Mouse (Mus musculus) embryonic stem cell, embryonic (primary cell): ENCODE data around the gene Mrpl18.
"Not testable (repeated sequence)": the region's sequence is repeated elsewhere in the genome, so short reads cannot be mapped to it uniquely, and the experiment has no call there.

Source experiments
- CTCF ChIA-PET, 4 experiments: fragments of 300-600 bp in 2 of 4; fragments of 350-600 bp in 2 of 4; sonication (Branson Sonifier 250); formaldehyde crosslinking; loops; one replicate each; lab custom pipeline; 2022; ENCODE audit warnings: inconsistent platforms in 2 of 4; lab: Charles Lee
- POLR2A ChIA-PET, 4 experiments: fragments of 300-600 bp in 2 of 4; fragments of 350-600 bp in 2 of 4; sonication (Branson Sonifier 250); formaldehyde crosslinking; loops; one replicate each; lab custom pipeline; 2022; ENCODE audit warnings: antibody characterized with exemption in 4 of 4, inconsistent platforms in 1 of 4; lab: Charles Lee

The Mrpl18 gene

GRCm38 (mm10) chr17:12925703-12926180, 9.6 kb upstream of the Mrpl18 start:
- POLR2A ChIA-PET, result interaction anchor here (0.7 to 3.1 kb wide), 25 partner anchors 9 to 939 kb away, joined by 3 to 42 read pairs (median 4); partner anchors contain the start of genes Mrpl18 (in 4 of the 4), Acat2 (in 3 of the 4), Tcp1 (in 3 of the 4) and Pnldc1 (in 1 of the 4)
- CTCF ChIA-PET, result interaction anchor here in 1 of 4 experiments (1.2 kb wide), 1 partner anchor 16 kb away, joined by 3 read pairs; no protein-coding TSS in a partner anchor

- POLR2A ChIA-PET, result interaction anchor here (1.0 to 3.1 kb wide), 18 partner anchors 9 to 82 kb away, joined by 3 to 42 read pairs (median 5); partner anchors contain the start of genes Mrpl18 (in 4 of the 4), Acat2 (in 3 of the 4), Tcp1 (in 3 of the 4) and Pnldc1 (in 1 of the 4)
- CTCF ChIA-PET, result interaction anchor here in 1 of 4 experiments (1.2 kb wide), 1 partner anchor 16 kb away, joined by 3 read pairs; no protein-coding TSS in a partner anchor
Measured at GRCm38 (mm10) chr17:12925001-12925400, 8.9 kb upstream of the Mrpl18 start.

DNA sequence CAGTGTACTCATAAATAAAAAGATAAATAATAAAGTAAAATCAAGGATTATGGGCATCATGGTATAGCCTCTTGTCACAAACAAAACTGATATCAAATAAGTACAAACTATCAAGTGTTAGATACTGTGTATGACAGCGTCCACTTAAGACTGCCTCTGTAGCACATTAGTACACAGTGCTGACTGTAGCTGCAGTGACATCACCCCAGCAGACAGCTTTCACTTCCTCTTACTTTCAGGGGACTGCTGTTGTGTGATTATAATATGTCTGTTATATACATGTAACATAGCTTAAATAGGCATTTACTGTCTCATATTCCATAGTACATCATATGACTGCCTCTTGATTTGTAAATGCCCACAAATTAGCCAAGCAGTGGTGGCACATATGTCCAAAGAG, 4.9 kb upstream of the Mrpl18 start:
- ChIA-PET POLR2A (interaction anchor here in 1 of 4 experiments (0.8 to 9.2 kb wide), 5 partner anchors 10 to 86 kb away, joined by 3 to 92 read pairs (median 3); no protein-coding TSS in a partner anchor), CTCF (no interaction called here)

DNA sequence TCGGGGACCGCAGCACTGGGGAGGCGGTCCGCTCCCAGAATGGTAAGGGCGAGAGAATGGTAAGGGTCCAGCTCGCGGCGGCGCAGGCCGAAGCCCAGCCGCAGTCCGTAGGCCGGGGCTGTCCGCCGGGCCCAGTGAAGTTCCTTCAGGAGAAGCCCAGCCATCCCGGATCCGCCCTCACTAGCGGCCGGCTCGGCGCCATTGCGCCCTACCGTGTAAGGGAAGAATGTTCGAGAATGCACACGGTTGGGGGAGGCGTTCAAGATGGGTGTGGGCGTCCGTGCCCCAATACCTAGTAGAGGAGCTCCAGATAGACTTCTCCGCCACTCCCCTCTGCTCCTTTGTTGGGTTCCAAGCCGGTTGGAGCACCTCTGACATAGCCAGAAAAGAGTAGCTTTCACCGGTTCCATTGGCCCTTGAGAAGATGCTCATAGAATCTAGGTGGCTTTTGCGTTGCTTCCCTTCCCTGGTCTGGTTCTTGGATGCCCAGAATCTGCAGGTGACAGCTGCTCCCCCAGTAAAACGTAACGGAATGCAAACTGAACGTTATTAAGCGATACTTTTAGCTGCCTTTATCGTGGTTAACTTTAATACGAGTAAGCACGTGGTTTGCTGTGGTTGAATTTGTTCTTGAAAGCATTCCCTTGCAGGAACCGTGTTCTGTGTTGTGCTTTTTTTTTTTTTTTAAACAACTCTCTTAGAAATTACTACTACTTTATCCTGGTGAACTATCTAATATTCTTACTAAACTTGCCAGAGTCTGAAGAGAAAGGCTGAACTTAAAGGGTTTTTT, 639 bp upstream of the Mrpl18 start:
- POLR2A ChIA-PET, result interaction anchor here (0.5 to 9.2 kb wide), 81 partner anchors 7 to 1257 kb away, joined by 3 to 92 read pairs (median 6); partner anchors contain the start of genes Acat2 (in 3 of the 4), Sod2 (in 3 of the 4), Acat3 (in 1 of the 4) and Pnldc1 (in 1 of the 4)
- CTCF ChIA-PET, result interaction anchor here in 3 of 4 experiments (0.5 to 2.0 kb wide), 12 partner anchors 20 to 766 kb away, joined by 3 to 10 read pairs (median 4); partner anchors contain the start of gene Acat2 (in 1 of the 3)

DNA sequence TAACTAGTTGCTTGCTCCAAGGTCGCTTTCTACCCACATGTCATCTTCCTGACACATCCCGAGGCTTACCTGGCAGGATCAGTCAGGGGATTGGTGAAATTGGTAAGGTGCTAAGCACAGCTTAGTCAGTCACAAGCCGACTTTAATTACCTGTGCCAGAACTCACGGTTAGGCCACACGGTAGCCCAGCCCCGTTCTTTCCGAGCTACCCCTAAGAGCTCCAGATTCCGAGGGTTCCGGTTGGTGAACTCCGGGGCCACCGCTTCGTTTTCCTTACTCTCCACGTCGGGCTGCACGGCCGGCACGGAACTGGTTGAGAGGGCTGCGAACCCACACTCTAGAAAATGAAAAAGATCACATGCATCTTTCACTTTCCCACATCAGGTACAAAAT, 661 bp downstream of the Mrpl18 start, which contains the start of gene Tcp1:
Tcp1 (plus strand) TSS at position 214 of the 393 bp plus-strand sequence.
- ChIA-PET CTCF (interaction anchor here in 3 of 4 experiments (0.9 to 2.0 kb wide), 7 partner anchors 23 to 94 kb away, joined by 3 to 8 read pairs (median 4); partner anchors contain the start of gene Acat2 (in 1 of the 3)), POLR2A (interaction anchor here (0.5 to 9.2 kb wide), 59 partner anchors 8 to 768 kb away, joined by 3 to 92 read pairs (median 7); partner anchors contain the start of genes Acat2 (in 3 of the 4), Sod2 (in 2 of the 4) and Acat3 (in 1 of the 4))

GRCm38 (mm10) chr17:12910391-12910790, 5.8 kb downstream of the Mrpl18 start:
- POLR2A ChIA-PET, result interaction anchor here (0.7 to 3.4 kb wide), 28 partner anchors 8 to 97 kb away, joined by 3 to 23 read pairs (median 4); partner anchors contain the start of genes Acat2 (in 4 of the 4) and Sod2 (in 1 of the 4)
- CTCF ChIA-PET, result interaction anchor here in 2 of 4 experiments (1.4 to 1.5 kb wide), 2 partner anchors 30 kb away, joined by 6 to 7 read pairs; no protein-coding TSS in a partner anchor

DNA sequence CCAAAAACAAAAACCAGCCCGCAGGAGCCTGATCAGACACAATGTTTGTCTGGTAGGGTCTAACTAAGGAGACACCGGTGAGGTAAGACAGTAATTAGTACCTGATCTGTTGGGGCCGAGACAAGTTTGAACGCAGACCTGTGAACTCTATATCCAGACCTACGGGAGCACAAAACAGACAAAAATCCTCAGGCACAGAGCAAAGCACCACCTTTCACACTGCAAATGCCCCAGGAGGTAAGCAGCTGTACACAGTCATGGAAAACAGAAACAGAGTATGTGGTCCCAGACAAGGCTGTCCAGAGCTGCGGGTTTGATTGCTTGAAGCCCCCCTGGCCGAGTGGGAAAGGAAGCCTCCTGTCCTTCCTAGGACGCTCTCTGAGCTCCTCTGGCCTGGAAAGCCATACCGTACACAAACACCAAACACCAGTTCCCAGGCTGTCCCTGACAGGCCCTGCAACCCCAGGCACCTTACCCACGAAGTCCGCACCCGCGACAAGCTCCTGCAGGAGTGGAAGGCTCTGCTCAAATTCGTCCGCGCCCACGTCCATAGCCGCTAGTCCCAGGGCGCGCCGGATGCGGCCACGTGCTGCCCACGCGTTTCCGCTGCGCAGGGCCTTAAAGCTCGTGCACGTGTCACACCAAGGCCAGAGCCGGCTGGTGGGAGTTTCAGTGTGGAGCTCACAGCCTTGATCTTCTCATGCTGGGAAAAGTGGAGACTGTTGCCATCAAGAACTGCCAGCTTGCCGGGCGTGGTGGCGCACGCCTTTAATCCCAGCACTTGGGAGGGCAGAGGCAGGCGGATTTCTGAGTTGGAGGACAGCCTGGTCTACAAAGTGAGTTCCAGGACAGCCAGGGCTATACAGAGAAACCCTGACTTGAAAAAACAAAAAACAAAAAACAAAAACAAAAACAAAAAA, 6.5 kb downstream of the Mrpl18 start, which contains the start of gene Pnldc1:
Pnldc1 (minus strand) TSS at position 870 of the 920 bp plus-strand sequence.
- POLR2A ChIA-PET, result interaction anchor here (0.7 to 3.4 kb wide), 32 partner anchors 9 to 148 kb away, joined by 3 to 23 read pairs (median 4); partner anchors contain the start of genes Acat2 (in 4 of the 4) and Sod2 (in 1 of the 4)
- CTCF ChIA-PET, result interaction anchor here in 2 of 4 experiments (0.8 to 1.5 kb wide), 3 partner anchors 16 to 30 kb away, joined by 3 to 7 read pairs (median 6); no protein-coding TSS in a partner anchor

GRCm38 (mm10) chr17:12906436-12906835, 9.7 kb downstream of the Mrpl18 start:
- CTCF ChIA-PET, result no interaction called here
- POLR2A ChIA-PET, result interaction anchor here in 3 of 4 experiments (0.7 to 6.7 kb wide), 4 partner anchors 10 to 54 kb away, joined by 3 to 46 read pairs (median 8); partner anchors contain the start of genes Mrpl18 (in 2 of the 3), Tcp1 (in 2 of the 3) and Acat2 (in 1 of the 3)

DNA sequence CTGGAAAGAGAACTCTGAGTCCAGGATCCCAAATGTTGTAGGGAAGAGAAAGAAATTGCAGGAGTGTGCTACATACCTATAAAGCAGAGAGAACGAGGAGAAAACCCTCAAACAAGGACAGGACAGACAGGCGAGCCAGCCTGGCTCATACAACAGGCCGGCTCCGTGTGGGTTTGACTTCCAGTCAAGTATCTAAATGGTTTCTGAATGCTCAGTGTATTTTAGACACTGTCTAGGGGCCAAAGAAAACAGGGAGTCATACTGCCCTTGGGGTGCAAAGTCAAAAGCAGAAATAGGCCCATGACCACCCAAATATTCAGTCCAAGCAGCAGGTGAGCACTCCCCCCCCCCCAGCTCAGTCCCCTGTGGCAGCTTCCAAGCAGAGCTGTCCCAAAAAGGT, 10.3 kb downstream of the Mrpl18 start:
- POLR2A ChIA-PET, result interaction anchor here in 3 of 4 experiments (0.7 to 6.7 kb wide), 4 partner anchors 10 to 29 kb away, joined by 3 to 46 read pairs (median 7); partner anchors contain the start of genes Mrpl18 (in 2 of the 3) and Tcp1 (in 2 of the 3)
- CTCF ChIA-PET, result no interaction called here

DNA sequence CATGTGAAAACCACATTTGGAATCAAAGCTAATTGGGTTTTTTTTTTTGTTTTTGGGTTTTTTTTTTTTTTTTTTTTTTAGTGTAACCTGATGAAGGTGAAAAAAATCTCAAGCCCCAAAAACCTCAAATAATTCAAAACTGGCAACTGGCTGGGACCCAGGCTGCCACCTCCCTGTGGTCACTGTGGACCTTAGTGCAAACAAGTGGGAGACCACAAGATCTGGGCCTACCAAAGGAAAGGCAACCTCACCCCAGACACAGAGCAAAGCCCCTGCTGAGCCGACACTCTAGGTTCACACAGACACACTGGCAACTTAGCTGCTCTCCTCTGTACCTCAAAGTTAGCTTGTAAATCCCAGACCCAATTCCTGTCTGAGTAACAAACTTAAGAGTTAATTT, 11.8 kb downstream of the Mrpl18 start:
- CTCF ChIA-PET, result no interaction called here
- POLR2A ChIA-PET, result interaction anchor here in 3 of 4 experiments (0.6 to 6.7 kb wide), 9 partner anchors 9 to 92 kb away, joined by 3 to 46 read pairs (median 4); partner anchors contain the start of genes Mrpl18 (in 3 of the 3) and Tcp1 (in 2 of the 3)

DNA sequence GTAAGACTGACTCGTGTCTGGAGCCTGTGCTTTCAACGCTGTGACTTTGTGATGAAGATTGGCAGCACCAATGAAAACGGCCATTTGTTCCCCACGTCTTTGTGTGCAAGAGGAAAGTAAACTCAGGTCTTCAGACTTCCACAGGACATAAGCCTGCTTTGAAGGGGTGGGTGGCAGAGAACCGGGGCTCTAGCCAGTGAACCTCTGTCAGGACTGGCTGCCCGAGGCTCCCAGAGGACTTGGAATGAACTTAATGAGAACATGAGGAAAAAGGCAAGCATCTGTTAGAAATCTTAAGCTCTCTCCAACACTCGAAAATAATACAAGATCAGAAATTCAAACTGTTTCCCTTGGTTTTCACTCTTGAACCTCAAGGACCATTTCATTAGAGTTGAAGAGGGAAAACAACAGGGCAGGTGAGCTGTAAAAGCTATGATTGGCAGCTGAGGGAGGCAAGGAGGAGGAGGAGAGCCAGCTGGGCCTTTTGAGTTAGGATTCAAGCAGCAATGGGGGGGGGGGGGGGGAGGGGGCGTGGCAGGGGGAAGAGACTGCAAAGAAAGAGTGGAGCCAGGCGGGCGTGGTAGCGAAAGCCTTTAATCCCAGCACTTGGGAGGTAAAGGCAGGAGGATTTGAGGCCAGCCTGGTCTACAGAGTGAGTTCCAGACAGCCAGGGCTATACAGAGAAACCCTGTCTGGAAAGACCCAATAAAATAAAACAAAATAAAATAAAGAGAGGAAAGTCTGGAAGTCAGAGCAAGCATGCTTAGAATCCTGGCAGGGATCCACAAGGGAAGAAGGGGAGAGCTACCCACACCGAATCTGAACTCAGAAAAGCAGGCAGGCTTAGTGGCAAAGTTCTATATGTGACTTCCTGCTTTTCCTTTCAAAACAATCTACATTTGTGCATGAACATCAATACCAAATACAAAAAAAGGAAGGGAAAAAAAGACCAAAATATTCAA, 12.5 kb downstream of the Mrpl18 start:
- POLR2A ChIA-PET, result interaction anchor here in 3 of 4 experiments (0.6 to 6.7 kb wide), 15 partner anchors 8 to 93 kb away, joined by 3 to 46 read pairs (median 4); partner anchors contain the start of genes Mrpl18 (in 3 of the 3), Tcp1 (in 2 of the 3) and Acat2 (in 1 of the 3)
- CTCF ChIA-PET, result interaction anchor here in 1 of 4 experiments (0.6 kb wide), 1 partner anchor 8 kb away, joined by 6 read pairs; no protein-coding TSS in a partner anchor

- ChIA-PET POLR2A (interaction anchor here in 2 of 4 experiments (1.7 to 6.7 kb wide), 2 partner anchors 14 kb away, joined by 7 to 46 read pairs; partner anchors contain the start of genes Mrpl18 (in 2 of the 2) and Tcp1 (in 2 of the 2)), CTCF (no interaction called here)
Measured at GRCm38 (mm10) chr17:12902291-12902690, 13.9 kb downstream of the Mrpl18 start.

DNA sequence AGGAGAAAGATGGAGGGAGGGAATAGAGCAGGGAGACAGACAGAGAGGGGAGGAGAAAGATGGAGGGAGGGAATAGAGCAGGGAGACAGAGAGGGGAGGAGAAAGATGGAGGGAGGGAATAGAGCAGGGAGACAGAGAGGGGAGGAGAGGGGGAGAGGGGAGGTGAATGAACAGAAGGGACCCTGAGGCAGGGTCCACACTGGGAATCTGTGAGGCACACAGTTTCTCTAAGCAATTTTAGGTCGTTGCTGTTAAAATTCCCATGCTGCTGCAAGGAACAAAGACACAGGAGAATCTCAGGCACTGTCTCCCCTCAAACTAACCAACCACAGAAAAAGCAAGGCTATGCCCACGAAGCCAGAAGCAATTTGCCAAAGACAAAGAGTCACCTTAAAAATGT, 17.5 kb downstream of the Mrpl18 start:
- POLR2A ChIA-PET, CTCF ChIA-PET: not testable (repeated sequence)

- ChIA-PET CTCF (no interaction called here), POLR2A (interaction anchor here in 1 of 4 experiments (1.1 kb wide), 1 partner anchor 26 kb away, joined by 3 read pairs; no protein-coding TSS in a partner anchor)
Measured at GRCm38 (mm10) chr17:12897674-12898073, 18.5 kb downstream of the Mrpl18 start.

DNA sequence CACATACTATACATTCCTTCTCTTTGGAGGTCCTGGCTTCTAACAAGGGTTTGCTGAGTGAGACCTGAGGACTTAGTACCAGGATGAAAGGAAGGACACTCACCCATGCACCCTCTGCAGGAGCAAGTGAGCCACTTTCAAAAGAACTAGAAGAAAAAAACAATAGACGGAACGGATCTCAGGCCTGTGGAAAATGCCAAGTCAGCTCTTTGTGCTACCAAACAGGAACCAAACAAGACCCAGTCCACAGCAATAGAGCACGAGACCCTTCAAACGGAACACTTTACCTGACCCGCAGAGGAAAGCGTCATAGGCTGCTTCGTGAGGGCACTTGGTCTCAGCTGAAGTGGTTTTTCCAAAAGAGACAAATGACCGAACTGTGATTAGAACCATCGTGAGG, 24.1 kb downstream of the Mrpl18 start:
- CTCF ChIA-PET, result interaction anchor here in 2 of 4 experiments (0.6 to 1.0 kb wide), 2 partner anchors 12 to 33 kb away, joined by 3 read pairs; no protein-coding TSS in a partner anchor
- POLR2A ChIA-PET, result interaction anchor here in 3 of 4 experiments (1.0 to 1.6 kb wide), 8 partner anchors 13 to 68 kb away, joined by 3 to 9 read pairs (median 4); partner anchors contain the start of genes Pnldc1 (in 2 of the 3), Acat2 (in 1 of the 3), Mrpl18 (in 1 of the 3) and Tcp1 (in 1 of the 3)
